Mouse (Mus musculus): Measurements from ENCODE around the gene Olfr1026.

Olfr1026 gene

GRCm38 (mm10) chr2:85921258-85921657, at the start of gene Olfr1026:
Olfr1026 (plus strand) TSS chr2:85921558.
- DNase-seq, result no peak

DNA sequence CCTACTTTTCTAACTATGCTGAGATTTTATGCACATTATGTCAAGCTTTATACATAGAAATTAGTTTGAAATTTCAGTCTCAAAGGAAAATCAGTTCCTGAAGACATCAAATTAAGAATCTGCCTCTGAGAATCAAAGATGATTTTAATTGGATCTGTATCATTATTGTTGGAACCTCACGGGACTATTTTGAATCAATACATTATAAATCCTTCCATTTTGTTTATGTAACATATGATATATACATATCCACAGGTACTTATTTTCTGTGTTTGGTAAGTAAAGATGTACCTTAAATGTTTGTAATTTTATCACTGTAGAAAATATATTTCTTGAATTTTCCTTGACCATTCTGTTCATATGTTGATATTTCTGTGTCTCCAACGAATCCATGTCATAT, 36.0 kb upstream of the Olfr1026 start, which contains the start of gene Olfr1023:
Gene Olfr1023, plus strand, starts transcription at position 301 of the 400 bp plus-strand sequence.
- no peak for DNase-seq

DNA sequence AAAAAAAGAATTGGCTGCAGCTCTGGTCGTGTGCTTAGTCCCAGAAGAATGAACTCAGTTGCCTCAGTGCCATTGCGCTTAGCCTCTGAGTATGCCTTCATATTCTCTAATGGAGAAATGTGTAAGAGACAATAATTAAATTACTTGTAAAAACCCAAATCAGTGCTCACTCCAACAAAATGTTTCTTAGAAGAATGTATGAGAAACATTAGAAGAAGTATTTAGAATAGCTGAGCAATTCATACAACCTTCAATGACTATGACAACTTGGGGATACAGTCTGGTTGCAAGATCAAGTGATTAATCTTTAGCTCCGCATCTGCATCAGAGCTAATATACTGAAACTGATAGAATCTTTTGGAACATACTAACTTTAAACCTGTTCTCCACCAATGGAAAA, 16.4 kb upstream of the Olfr1026 start, which contains the start of gene Olfr1024:
Gene Olfr1024, minus strand, starts transcription at position 101 of the 400 bp plus-strand sequence.
- no peak for DNase-seq

DNA sequence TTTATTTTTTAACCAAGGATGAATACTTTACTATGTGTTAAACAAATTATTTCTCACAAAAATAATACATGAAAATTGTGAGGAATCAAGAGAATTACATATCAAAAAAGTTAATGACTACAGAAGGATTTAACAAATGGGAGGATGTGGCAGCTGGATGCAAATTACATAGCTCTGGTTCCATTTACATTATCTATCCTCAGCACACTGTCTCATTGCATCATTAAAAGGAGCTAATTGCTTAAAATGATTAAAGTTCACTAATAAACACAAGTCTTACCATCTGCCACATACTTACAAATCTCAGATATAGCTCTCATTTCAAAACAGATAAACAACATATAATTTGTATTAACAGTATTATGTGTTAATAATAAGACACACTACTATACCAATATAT, 8.2 kb upstream of the Olfr1026 start:
- no peak for DNase-seq

DNA sequence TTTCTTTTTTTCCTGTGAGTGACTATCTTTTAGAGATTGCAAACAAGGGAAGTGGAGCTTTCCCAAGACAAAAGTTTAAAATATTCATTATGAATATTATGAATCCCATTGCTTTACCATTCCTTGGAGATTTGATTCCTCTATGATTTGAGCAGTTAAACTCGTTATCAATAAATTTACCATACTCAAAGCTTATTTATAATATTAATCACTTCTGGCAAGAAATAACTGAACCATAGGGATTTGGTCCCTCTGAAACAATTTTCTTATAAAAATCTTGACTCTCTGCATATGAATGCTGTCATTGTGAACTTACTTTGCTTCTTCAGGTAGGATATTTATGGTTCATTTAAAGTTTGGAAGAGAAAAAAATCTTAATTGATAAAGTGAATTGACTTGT, 6.5 kb upstream of the Olfr1026 start, which contains the start of gene Olfr1025-ps1:
Gene Olfr1025-ps1, plus strand, starts transcription at position 301 of the 400 bp plus-strand sequence.
- no peak for DNase-seq

DNA sequence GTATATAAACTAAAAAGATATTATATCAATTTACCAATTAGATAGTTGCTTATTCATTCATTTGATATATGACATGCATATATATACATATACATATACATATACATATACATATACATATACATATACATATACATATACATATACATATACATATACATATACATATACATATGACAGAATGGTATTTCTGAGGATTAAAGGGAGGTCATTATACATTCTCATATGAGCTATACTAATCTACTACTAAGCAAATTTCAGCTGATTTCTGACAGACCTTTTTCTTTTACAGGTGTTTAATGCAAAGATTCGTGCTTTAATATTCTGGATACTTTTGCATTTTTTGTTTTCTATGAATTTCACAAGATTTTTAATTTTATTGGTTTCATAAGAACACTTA, 28.8 kb downstream of the Olfr1026 start, which contains the start of gene Olfr1028:
Gene Olfr1028, plus strand, starts transcription at position 301 of the 400 bp plus-strand sequence.
- DNase-seq, result no peak

DNA sequence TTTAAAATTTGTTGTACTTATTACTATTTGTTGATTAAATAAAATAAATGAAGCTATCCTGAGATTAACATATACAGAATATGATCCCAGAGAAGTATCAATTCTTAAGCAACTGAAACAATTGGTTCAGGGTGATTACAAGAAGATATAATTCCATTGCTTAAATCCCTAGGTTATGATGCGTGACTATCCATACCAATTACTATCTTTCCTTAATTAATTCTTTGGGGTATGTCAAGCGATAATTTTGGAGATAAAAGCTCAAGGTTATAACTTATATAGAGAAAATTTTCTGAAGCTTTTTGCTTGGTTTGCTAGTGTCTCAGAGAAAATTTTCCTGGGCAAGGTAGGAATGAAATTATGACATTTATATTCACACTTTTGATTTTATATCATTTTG, 52.2 kb downstream of the Olfr1026 start, which contains the start of gene Olfr1029:
Gene Olfr1029, plus strand, starts transcription at position 301 of the 400 bp plus-strand sequence.
- no peak for DNase-seq

Data from kidney, adult 9 months (tissue).